ENCODE assay signal across 17 mouse cellular contexts in the genomic region with DNA sequence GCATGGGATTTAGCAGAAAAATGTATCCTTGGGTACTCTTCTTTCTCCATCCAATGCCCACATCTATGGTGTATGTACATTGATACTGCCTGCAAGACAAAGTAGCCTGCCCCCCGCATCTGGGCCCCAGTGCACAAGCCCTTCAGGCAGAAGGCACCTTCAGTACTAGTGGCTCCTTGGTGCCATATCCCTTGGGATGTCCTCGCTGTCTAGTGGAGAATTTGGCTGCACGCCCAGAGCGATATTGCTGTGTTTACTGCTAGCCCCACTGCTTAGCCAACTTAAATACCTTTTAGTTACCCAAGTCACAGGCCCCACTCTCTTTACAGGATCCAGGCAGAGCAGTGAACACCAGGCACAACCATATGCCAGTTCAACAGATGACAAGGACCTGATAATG.
"Had no signal": no experiment of that assay in that cellular context is flagged by ENCODE, and none has a peak within 500 bp of the region (broad histone marks: within the 10 kb centered on the region; RNA-seq: fewer than 3 reads in every experiment).

No protein-coding gene starts in this region.

- H3K36me3 ChIP-seq: limb, embryonic 10.5 days; liver, embryonic 15.5 days; midbrain, embryonic 15.5 days; neural tube, embryonic 13.5 days had no signal

- DNase-seq: kidney, adult 8-10 months; kidney, postnatal 36 days; layer of hippocampus, adult 9-11 months; layer of hippocampus, postnatal 36 days; right cerebral cortex, postnatal 14 days; thymus, postnatal 4 days had no signal

- ATAC-seq: intestine, embryonic 16.5 days; lung, postnatal 0 days; midbrain, embryonic 15.5 days had no signal

- H3K9me3 ChIP-seq: limb, embryonic 10.5 days; liver, embryonic 15.5 days; midbrain, embryonic 15.5 days; neural tube, embryonic 13.5 days had no signal

- H3K4me2 ChIP-seq: liver, embryonic 11.5 days; liver, embryonic 15.5 days; midbrain, embryonic 11.5 days; midbrain, embryonic 15.5 days; neural tube, embryonic 13.5 days had no signal

- H3K27ac ChIP-seq: limb, embryonic 10.5 days; liver, embryonic 15.5 days; macrophage; midbrain, embryonic 15.5 days; neural tube, embryonic 13.5 days; stomach, postnatal 0 days had no signal

- H3K4me1 ChIP-seq: liver, embryonic 15.5 days; megakaryocyte, embryonic 14.5 days had no signal

- H3K9ac ChIP-seq: liver, embryonic 15.5 days; midbrain, embryonic 15.5 days; neural tube, embryonic 13.5 days had no signal

- H3K4me3 ChIP-seq: limb, embryonic 10.5 days; liver, embryonic 15.5 days; megakaryocyte, embryonic 14.5 days; midbrain, embryonic 15.5 days; neural tube, embryonic 13.5 days had no signal

- H3K27me3 ChIP-seq: liver, embryonic 15.5 days; megakaryocyte, embryonic 14.5 days; midbrain, embryonic 15.5 days; neural tube, embryonic 13.5 days had no signal
